Mouse (Mus musculus) heart, adult 2 months (tissue): ENCODE results near the gene Nanog. TPM values are rescaled to one million over a fixed set of nuclear protein-coding genes. Genes with fewer than 3 reads are reported as not detected.
"Not testable (repeated sequence)": the region's sequence is repeated elsewhere in the genome, so short reads cannot be mapped to it uniquely, and the experiment has no call there.

Source experiments
- DNase-seq, 2 experiments: peaks; one replicate each; pipeline ENCODE4 v3.0.0; 2021
- H3K27ac ChIP-seq: fragments of 200-600 bp; 2 replicates; pipeline ENCODE4 v1.8.1; 2022
- H3K27me3 ChIP-seq: fragments of 200-500 bp; 2 replicates; pipeline ENCODE4 v1.6.1; 2012; ENCODE audit warnings: mild to moderate bottlenecking, low read length, inconsistent platforms, mixed read lengths; ENCODE audit not compliant: control insufficient read depth, insufficient read depth
- H3K36me3 ChIP-seq: fragments of 200-500 bp; 2 replicates; pipeline ENCODE4 v1.6.1; 2012; ENCODE audit warnings: low read length, inconsistent platforms; ENCODE audit not compliant: control insufficient read depth, insufficient read depth
- H3K4me1 ChIP-seq: fragments of 200-500 bp; 2 replicates; pipeline ENCODE4 v1.6.1; 2011; ENCODE audit warnings: low read length; ENCODE audit not compliant: control insufficient read depth, insufficient read depth
- H3K4me3 ChIP-seq: fragments of 200-600 bp; 2 replicates; pipeline ENCODE4 v1.8.1; 2022
- H3K79me2 ChIP-seq: fragments of 200-500 bp; replicated peaks from 2 replicates; pipeline ENCODE4 v1.6.1; 2012; ENCODE audit warnings: mild to moderate bottlenecking, inconsistent platforms, low read length, moderate library complexity, mixed read lengths; ENCODE audit not compliant: control insufficient read depth, insufficient read depth
- H3K9ac ChIP-seq: fragments of 200-500 bp; 2 replicates; pipeline ENCODE4 v1.6.1; 2012; ENCODE audit warnings: low read depth, mild to moderate bottlenecking, control low read depth, inconsistent platforms, low read length, mixed read lengths
- CTCF ChIP-seq: fragments of 200-600 bp; IDR thresholded peaks from 2 replicates; pipeline ENCODE4 v1.8.1; 2022; ENCODE audit warnings: antibody characterized with exemption, mild to moderate bottlenecking, moderate library complexity
- EP300 ChIP-seq: fragments of 200-500 bp; IDR thresholded peaks from 2 replicates; pipeline ENCODE4 v1.6.1; 2011; ENCODE audit warnings: low read depth, low read length, control low read depth; ENCODE audit not compliant: insufficient read depth
- POLR2A ChIP-seq: fragments of 200-500 bp; IDR thresholded peaks from 2 replicates; pipeline ENCODE4 v1.6.1; 2011; ENCODE audit warnings: mild to moderate bottlenecking, low read depth, low read length, control low read depth; ENCODE audit not compliant: insufficient read depth
- WGBS: fragments of 180-500 bp; shearing (Covaris S2); methylation state at CpG from one replicate; pipeline ENCODE4 v1.1.7; 2018; 5-methylcytosine and 5-hydroxymethylcytosine counted together
- intact Hi-C: fragments of 180-260 bp; cut with DNase I; formaldehyde crosslinking; loops from one replicate; pipeline ENCODE4 v1.15.1; 2025
- polyA plus RNA-seq: library from polyadenylated mRNA; depleted of rRNA; stranded (reverse); fragments of >200 nt; gene quantifications from 2 replicates; pipeline ENCODE4 v1.2.3, GENCODE M21; 2012
- total RNA-seq, 2 experiments: library from RNA; stranded (reverse); gene quantifications; 2 replicates each; pipeline ENCODE4 v1.2.3; 2021

Gene Nanog
- total and polyA plus RNA-seq, 3 experiments: not detected

DNA sequence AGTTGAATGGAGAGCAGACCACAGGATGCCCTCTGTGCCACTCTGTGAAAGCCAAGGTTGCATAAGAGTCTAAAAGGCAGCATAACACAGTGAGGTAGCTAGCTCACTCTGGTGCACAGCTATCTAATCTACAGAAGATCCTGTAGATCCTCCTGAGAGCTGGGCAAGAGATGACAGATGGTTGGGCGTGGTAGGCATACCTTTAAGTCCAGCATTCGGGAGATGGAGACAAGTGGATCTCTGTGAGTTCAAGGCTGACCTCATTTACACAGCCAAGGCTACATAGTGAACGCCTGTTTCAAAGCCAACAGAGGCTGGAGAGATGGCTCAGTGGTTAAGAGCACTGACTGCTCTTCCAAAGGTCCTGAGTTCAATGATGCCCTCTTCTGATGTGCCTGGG, 11.9 kb upstream of the Nanog start:
- 85% methylated on average over 3 of the region's 3 CpGs for WGBS
- intact Hi-C loops: no loop called here
- no peak overlapping the region for H3K9ac ChIP-seq
- no peak for DNase-seq
- no peaks in the 10 kb centered on the region for H3K36me3 ChIP-seq
- no peaks in the 10 kb centered on the region for H3K27me3 ChIP-seq
- H3K79me2 ChIP-seq: no peaks in the 10 kb centered on the region
- no peaks in the 10 kb centered on the region for H3K4me1 ChIP-seq
- H3K4me3 ChIP-seq: no peak overlapping the region
- TF ChIP-seq EP300: no peak
- no peak for TF ChIP-seq CTCF
- TF ChIP-seq POLR2A: no peak
- no peak overlapping the region for H3K27ac ChIP-seq

DNA sequence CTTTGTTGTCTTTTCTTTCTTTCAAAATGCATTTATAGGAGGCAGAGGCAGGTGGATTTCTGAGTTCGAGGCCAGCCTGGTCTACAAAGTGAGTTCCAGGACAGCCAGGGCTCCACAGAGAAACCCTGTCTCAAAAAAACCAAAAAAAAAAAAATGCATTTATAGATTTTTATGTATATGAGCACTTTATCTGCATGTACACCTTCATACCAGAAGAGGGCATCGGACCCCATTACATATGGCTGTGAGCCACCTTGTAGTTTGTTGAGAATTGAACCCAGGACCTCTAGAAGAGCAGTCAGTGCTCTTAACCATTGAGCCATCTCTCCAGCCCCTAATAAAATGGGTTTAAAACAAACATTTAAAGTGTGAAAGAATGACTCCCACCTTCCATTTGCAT, 7.7 kb upstream of the Nanog start:
- WGBS: 73% methylated on average over 2 of the region's 2 CpGs
- H3K27me3 ChIP-seq, H3K79me2 ChIP-seq, intact Hi-C loops, H3K9ac ChIP-seq, H3K36me3 ChIP-seq, H3K27ac ChIP-seq, DNase-seq, H3K4me1 ChIP-seq, H3K4me3 ChIP-seq: not testable (repeated sequence)

DNA sequence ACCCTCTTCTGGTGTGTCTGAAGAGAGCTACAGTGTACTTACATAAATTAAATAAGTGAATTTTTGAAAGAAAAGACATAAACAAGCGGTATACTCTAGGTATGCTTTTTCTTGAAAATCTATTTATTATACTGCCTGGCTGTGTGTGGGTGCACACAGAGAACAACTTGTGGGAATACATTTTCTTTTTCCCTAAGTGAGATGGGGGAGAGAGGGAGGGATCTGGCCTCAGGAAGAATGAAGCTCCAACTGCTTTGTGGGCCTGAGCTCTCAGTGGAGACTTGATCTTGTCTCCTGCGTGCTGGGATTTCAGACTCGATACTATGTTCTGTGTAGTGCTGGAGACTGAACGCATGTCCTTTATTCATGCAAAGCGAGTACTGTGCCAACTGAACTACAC, 5.5 kb upstream of the Nanog start:
- H3K9ac ChIP-seq: no peak overlapping the region
- 90% methylated on average over 5 of the region's 5 CpGs for WGBS
- intact Hi-C loops: no loop called here
- no peaks in the 10 kb centered on the region for H3K36me3 ChIP-seq
- no peak overlapping the region for H3K27ac ChIP-seq
- TF ChIP-seq POLR2A: no peak
- no peak for TF ChIP-seq CTCF
- no peak for TF ChIP-seq EP300
- no peaks in the 10 kb centered on the region for H3K4me1 ChIP-seq
- no peak for DNase-seq
- H3K4me3 ChIP-seq: no peak overlapping the region
- no peaks in the 10 kb centered on the region for H3K27me3 ChIP-seq
- no peaks in the 10 kb centered on the region for H3K79me2 ChIP-seq

DNA sequence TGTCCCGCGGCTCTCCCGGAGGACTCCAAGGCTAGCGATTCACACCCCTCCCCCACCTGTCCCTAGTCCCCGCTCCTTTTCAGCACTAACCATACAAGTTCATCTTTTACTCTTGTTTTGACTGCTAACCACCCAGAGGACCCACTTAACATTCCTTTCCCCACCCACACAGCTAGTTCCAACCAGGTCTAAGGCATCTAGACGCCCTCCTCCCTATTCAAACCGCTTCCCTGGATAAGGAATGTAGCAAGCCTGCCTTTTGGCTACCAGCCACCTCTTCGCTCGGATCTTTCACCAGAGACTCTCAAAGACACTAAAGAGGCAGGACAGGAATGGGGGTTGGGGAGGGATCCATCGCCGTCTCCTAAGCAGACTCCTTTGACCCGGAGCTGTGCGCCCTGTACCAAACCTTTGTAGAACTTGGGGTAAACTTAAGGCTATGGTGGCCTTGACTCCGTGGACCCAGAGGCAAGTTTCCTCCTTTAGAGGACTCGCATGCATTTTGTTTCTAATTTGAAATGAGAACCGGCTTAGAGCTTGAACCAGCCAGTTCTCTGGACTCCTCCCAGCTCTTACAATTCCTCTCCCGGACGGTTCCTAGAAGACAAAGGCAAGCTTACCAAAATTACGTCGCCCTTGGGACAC, 4.7 kb upstream of the Nanog start:
- DNase-seq: peak; percentile 26 to 34
- Histone ChIP-seq H3K9ac (no peak overlapping the region), H3K4me3 (peak overlapping the region; percentile 34), H3K79me2 (no peaks in the 10 kb centered on the region), H3K4me1 (no peaks in the 10 kb centered on the region), H3K27me3 (no peaks in the 10 kb centered on the region), H3K36me3 (no peaks in the 10 kb centered on the region), H3K27ac (no peak overlapping the region)
- no peak for TF ChIP-seq CTCF
- TF ChIP-seq EP300: no peak
- no peak for TF ChIP-seq POLR2A
- intact Hi-C loops: no loop called here
- under 1% methylated on average over 20 of the region's 20 CpGs for WGBS

DNA sequence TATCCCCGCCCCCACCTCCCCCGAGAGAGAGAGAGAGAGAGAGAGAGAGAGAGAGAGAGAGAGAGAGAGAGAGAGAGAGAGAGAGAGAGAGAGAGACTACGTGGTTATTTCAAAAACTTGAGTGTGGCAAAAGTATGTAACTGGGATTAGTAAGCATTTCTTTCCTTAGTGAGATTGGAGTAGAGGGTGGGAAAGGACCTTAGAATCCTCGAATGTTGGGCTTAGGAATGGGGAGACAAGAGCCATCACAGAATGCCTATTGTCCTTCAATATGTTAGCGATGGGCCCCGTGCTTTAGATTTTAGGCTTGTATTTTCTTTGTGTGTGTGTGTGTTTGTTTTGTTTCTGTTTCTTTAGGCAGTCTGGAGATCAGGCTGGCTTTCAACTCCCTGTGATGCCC, 4.0 kb upstream of the Nanog start:
- intact Hi-C loops: no loop called here
- no peak for DNase-seq
- Histone ChIP-seq H3K4me3 (no peak overlapping the region), H3K79me2 (no peaks in the 10 kb centered on the region), H3K4me1 (no peaks in the 10 kb centered on the region), H3K27ac (no peak overlapping the region), H3K9ac (no peak overlapping the region), H3K27me3 (no peaks in the 10 kb centered on the region), H3K36me3 (no peaks in the 10 kb centered on the region)
- no peak for TF ChIP-seq EP300
- TF ChIP-seq POLR2A: no peak
- no peak for TF ChIP-seq CTCF
- WGBS: 27% methylated on average over 6 of the region's 6 CpGs

DNA sequence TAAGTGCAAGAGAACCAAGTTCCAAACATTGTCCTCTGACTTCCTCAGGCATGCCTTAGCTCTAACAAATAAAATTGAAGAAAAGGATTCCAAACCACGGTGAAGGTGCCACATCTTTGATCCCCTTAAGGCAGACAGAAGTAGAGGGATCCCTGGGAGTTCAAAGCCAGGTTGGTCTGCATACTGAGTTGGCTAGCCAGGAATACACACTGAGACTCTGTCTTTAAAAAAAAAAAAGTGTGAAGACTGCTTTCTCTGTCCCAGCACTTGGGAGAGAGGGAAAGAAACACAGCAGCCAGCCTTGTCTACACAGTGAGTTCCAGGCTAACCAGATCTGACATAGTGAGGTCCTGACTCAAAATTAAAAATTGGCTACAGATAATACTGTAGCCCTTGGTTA, 3.6 kb upstream of the Nanog start:
- DNase-seq: no peak
- 48% methylated on average over 1 of the region's 1 CpGs for WGBS
- Histone ChIP-seq H3K27me3 (no peaks in the 10 kb centered on the region), H3K4me1 (no peaks in the 10 kb centered on the region), H3K36me3 (no peaks in the 10 kb centered on the region), H3K4me3 (no peak overlapping the region), H3K27ac (no peak overlapping the region), H3K79me2 (no peaks in the 10 kb centered on the region), H3K9ac (no peak overlapping the region)
- TF ChIP-seq CTCF (no peak), POLR2A (no peak), EP300 (no peak)
- intact Hi-C loops: no loop called here
